Mouse (Mus musculus) kidney, embryonic 14.5 days (tissue): ENCODE measurements around the gene Zfp111. TPM values are rescaled to one million over a fixed set of nuclear protein-coding genes. Genes with fewer than 3 reads are reported as not detected.

Experiments used
- ATAC-seq: fragments of 200-750 bp; cut with Nextera tagmentation; 2 replicates; pipeline ENCODE4 v1.8.0; 2017; ENCODE audit warnings: moderate number of reproducible peaks, mild to moderate bottlenecking, moderate TSS enrichment, moderate library complexity; ENCODE audit not compliant: low FRiP score, low TSS enrichment
- H3K27ac ChIP-seq: fragments of 300-500 bp; sonication (generic); 2 replicates; pipeline ENCODE4 v1.5.1; 2014; ENCODE audit warnings: low read depth, mild to moderate bottlenecking, low read length, moderate library complexity, mixed read lengths
- H3K27me3 ChIP-seq: fragments of 300-500 bp; sonication (generic); 2 replicates; pipeline ENCODE4 v1.6.1; 2014; ENCODE audit warnings: mild to moderate bottlenecking, low read length; ENCODE audit not compliant: control insufficient read depth, insufficient read depth
- H3K36me3 ChIP-seq: fragments of 300-500 bp; sonication (generic); 2 replicates; pipeline ENCODE4 v1.6.1; 2014; ENCODE audit warnings: low read length, mixed read lengths; ENCODE audit not compliant: control insufficient read depth, insufficient read depth
- H3K4me1 ChIP-seq: fragments of 300-500 bp; sonication (generic); 2 replicates; pipeline ENCODE4 v1.6.1; 2014; ENCODE audit warnings: low read length, mixed read lengths; ENCODE audit not compliant: control insufficient read depth, insufficient read depth
- H3K4me2 ChIP-seq: fragments of 300-500 bp; sonication (generic); replicated peaks from 2 replicates; pipeline ENCODE4 v1.6.1; 2014; ENCODE audit warnings: low read depth, mild to moderate bottlenecking, low read length
- H3K4me3 ChIP-seq: fragments of 300-500 bp; sonication (generic); 2 replicates; pipeline ENCODE4 v1.5.1; 2014; ENCODE audit warnings: mild to moderate bottlenecking, low read length
- H3K9ac ChIP-seq: fragments of 300-500 bp; sonication (generic); 2 replicates; pipeline ENCODE4 v1.6.1; 2014; ENCODE audit warnings: low read depth, mild to moderate bottlenecking, low read length, moderate library complexity
- H3K9me3 ChIP-seq: fragments of 300-500 bp; sonication (generic); 2 replicates; pipeline ENCODE4 v1.6.1; 2016; ENCODE audit warnings: low read length; ENCODE audit not compliant: control insufficient read depth
- WGBS: fragments of 180-500 bp; shearing (Covaris S2); extraction: QIAGEN DNeasy Blood & Tissue Kit; methylation state at CpG from one replicate; pipeline ENCODE4 v1.1.7; 2014; 5-methylcytosine and 5-hydroxymethylcytosine counted together
- polyA plus RNA-seq: library from polyadenylated mRNA; unstranded; fragments of >200 nt; fragmentation: Nextera tagmentation; extraction: Ambion mirVana; gene quantifications from 2 replicates; pipeline ENCODE4 v1.2.1, GENCODE M21; 2014

Gene Zfp111
- 6.8 and 12.0 TPM in 2 replicates for polyA plus RNA-seq

GRCm38 (mm10) chr7:24211343-24211742 is at the start of gene Zfp111:
Gene Zfp111, minus strand, starts transcription at chr7:24211443.
- Histone ChIP-seq H3K4me1 (no peaks in the 10 kb centered on the region), H3K9me3 (no peaks in the 10 kb centered on the region), H3K4me2 (no peak within 1 kb of the TSS), H3K27me3 (no peaks in the 10 kb centered on the region), H3K36me3 (no peaks in the 10 kb centered on the region), H3K4me3 (no peak within 1 kb of the TSS), H3K27ac (no peak within 1 kb of the TSS), H3K9ac (no peak within 1 kb of the TSS)
- WGBS: 85% methylated on average over 5 of the region's 5 CpGs
- ATAC-seq: no peak

DNA sequence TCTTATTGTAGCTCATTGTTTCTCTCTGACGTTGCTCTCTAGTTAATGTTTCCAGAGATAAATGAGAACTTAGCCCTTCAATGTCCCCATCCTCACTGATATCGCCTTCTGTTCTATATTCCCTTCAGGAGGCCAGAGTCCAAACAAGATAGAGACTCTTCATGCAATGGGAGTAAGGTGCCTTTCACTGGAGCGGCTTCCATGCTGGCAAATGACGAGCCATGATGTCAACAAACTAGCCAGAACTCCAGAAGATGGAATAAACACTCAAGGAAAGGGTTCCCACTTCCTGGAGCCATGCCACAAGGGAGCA is 48.7 kb upstream of the Zfp111 start:
- H3K27me3 ChIP-seq: no peaks in the 10 kb centered on the region
- no peaks in the 10 kb centered on the region; the same call in 1 of the 2 replicates for H3K4me1 ChIP-seq
- H3K4me3 ChIP-seq: no peak overlapping the region
- no peak overlapping the region for H3K9ac ChIP-seq
- H3K36me3 ChIP-seq: peaks cover 15% of the 10 kb centered on the region; the same call in 1 of the 2 replicates
- 95% methylated on average over 4 of the region's 4 CpGs for WGBS
- ATAC-seq: no peak
- no peaks in the 10 kb centered on the region for H3K9me3 ChIP-seq
- no peak overlapping the region for H3K4me2 ChIP-seq
- H3K27ac ChIP-seq: no peak overlapping the region

GRCm38 (mm10) chr7:24259306-24259999 is 48.2 kb upstream of the Zfp111 start:
- no peak for ATAC-seq
- no peak overlapping the region for H3K4me2 ChIP-seq
- H3K4me3 ChIP-seq: no peak overlapping the region
- peaks cover 15% of the 10 kb centered on the region; the same call in 1 of the 2 replicates for H3K36me3 ChIP-seq
- 90% methylated on average over 13 of the region's 13 CpGs for WGBS
- no peak overlapping the region for H3K27ac ChIP-seq
- H3K4me1 ChIP-seq: no peaks in the 10 kb centered on the region; the same call in 1 of the 2 replicates
- H3K27me3 ChIP-seq: no peaks in the 10 kb centered on the region
- H3K9me3 ChIP-seq: no peaks in the 10 kb centered on the region
- H3K9ac ChIP-seq: no peak overlapping the region

DNA sequence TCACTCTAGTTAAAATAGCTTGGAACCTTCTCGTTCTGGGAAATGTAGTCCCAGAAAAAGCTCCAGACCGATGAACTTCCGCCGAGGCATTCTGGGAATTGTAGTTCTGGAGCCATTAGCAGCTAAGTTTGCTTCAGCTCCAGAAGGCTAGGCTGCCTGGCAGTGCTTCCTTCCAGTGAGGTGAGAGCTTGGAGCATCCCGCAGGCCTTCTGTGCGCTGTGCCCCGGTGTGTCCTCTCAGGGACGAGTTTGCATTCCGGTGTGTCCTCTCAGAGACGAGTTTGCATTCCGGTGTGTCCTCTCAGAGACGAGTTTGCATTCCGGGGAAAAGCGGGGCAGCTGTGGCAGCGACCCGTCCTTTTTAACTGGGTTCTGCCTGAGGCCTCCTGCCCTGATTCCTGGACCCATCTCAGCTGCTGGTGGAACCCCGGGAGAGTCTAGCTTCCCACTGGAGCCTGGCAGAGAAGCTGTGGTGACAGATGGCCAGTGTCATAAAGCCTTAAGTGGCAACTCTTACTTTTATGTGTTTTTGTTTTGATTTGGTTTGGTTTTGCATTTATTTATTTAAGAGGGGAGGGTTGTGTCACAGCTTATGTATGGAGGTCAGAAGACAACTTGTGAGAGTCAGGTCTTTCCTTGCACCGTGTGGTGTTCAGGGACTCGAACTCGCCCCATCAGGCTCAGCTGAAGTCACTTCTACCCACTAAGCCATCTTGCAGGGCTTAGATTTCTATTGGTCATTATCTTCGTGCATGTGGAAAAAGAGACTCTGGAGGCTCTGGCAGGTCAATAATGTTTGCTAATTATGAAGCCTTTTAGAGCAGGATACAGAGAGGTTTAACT is 43.6 kb upstream of the Zfp111 start, which contains the start of gene Zfp108:
TSS of gene Zfp108 (plus strand) at position 162 of the 842 bp plus-strand sequence.
- Histone ChIP-seq H3K27ac (no peak within 1 kb of the TSS), H3K36me3 (no peaks in the 10 kb centered on the region; the same call in 1 of the 2 replicates), H3K9me3 (no peaks in the 10 kb centered on the region), H3K9ac (peak within 1 kb of the TSS; percentile 66), H3K4me1 (no peaks in the 10 kb centered on the region; the same call in 1 of the 2 replicates), H3K4me3 (peak within 1 kb of the TSS; percentile 55), H3K27me3 (no peaks in the 10 kb centered on the region), H3K4me2 (peak within 1 kb of the TSS; percentile 67)
- 20% methylated on average over 21 of the region's 21 CpGs for WGBS
- ATAC-seq: peak; percentile 89

- 67% methylated on average over 9 of the region's 9 CpGs for WGBS
- Histone ChIP-seq H3K27me3 (no peaks in the 10 kb centered on the region), H3K27ac (no peak overlapping the region), H3K36me3 (no peaks in the 10 kb centered on the region), H3K9ac (no peak overlapping the region), H3K4me2 (peak overlapping the region; percentile 67), H3K4me1 (no peaks in the 10 kb centered on the region; the same call in 1 of the 2 replicates), H3K4me3 (peak overlapping the region; percentile 55), H3K9me3 (no peaks in the 10 kb centered on the region)
- peak; percentile 62 for ATAC-seq
Measured at GRCm38 (mm10) chr7:24253779-24254615, 42.8 kb upstream of the Zfp111 start.

GRCm38 (mm10) chr7:24237040-24237791 is 26.0 kb upstream of the Zfp111 start, which contains the start of gene Zfp109:
Gene Zfp109, minus strand, starts transcription at chr7:24237560.
- Histone ChIP-seq H3K4me3 (peak within 1 kb of the TSS; percentile 80), H3K36me3 (no peaks in the 10 kb centered on the region), H3K4me1 (no peaks in the 10 kb centered on the region), H3K27me3 (no peaks in the 10 kb centered on the region), H3K27ac (no peak within 1 kb of the TSS), H3K9me3 (no peaks in the 10 kb centered on the region), H3K4me2 (peak within 1 kb of the TSS; percentile 67), H3K9ac (peak within 1 kb of the TSS; percentile 68)
- peak; percentile 91 for ATAC-seq
- WGBS: 5% methylated on average over 28 of the region's 28 CpGs

GRCm38 (mm10) chr7:24210296-24210695 is 947 bp downstream of the Zfp111 start:
- 68% methylated on average over 2 of the region's 2 CpGs for WGBS
- H3K4me3 ChIP-seq: no peak overlapping the region
- no peak for ATAC-seq
- H3K4me1 ChIP-seq: no peaks in the 10 kb centered on the region
- no peak overlapping the region for H3K27ac ChIP-seq
- H3K9ac ChIP-seq: no peak overlapping the region
- H3K27me3 ChIP-seq: no peaks in the 10 kb centered on the region
- no peak overlapping the region for H3K4me2 ChIP-seq
- peaks cover 5% of the 10 kb centered on the region for H3K36me3 ChIP-seq
- H3K9me3 ChIP-seq: no peaks in the 10 kb centered on the region

GRCm38 (mm10) chr7:24208282-24208886 is 2.9 kb downstream of the Zfp111 start:
- no peaks in the 10 kb centered on the region for H3K9me3 ChIP-seq
- 62% methylated on average over 7 of the region's 7 CpGs for WGBS
- H3K4me1 ChIP-seq: no peaks in the 10 kb centered on the region
- peak; percentile 65; the same call in 1 of the 2 replicates for ATAC-seq
- H3K27me3 ChIP-seq: no peaks in the 10 kb centered on the region
- H3K27ac ChIP-seq: no peak overlapping the region
- H3K4me3 ChIP-seq: peak overlapping the region; percentile 63
- peaks cover 19% of the 10 kb centered on the region for H3K36me3 ChIP-seq
- H3K9ac ChIP-seq: no peak overlapping the region; the same call in 1 of the 2 replicates
- H3K4me2 ChIP-seq: peak overlapping the region; percentile 41
